24 mouse cellular contexts compared by ENCODE assay signal in the genomic region with DNA sequence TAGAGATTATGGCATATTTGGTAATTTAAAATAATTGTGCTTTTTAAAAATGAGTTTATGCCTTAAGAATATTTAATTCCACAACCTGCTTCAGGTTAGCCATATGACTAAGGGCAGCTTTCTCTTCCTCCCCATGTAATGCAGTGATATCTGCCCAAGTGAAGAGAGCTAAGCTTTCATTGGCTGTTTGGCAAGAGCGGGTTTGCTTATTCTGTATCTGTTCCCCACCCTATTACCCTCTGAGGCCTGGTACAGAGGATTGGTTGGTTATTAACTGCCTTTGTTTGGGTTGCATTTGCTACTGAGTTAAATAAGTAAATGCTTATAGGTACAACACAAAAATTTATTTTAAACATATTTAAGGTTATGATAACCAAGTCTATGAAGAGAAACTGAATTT. TPM values are rescaled to one million over a fixed set of nuclear protein-coding genes. Genes with fewer than 3 reads are reported as not detected.
DNase-seq lines count a peak whose midpoint lies in the region; ATAC-seq lines count a peak whose summit lies in the region.
"Had no signal": no experiment of that assay in that cellular context is flagged by ENCODE, and none has a peak within 500 bp of the region (broad histone marks: within the 10 kb centered on the region; RNA-seq: fewer than 3 reads in every experiment).

No protein-coding gene starts in this region.

- no peaks in the 10 kb centered on the region for H3K9me3 ChIP-seq in liver, embryonic 11.5 days (ENCODE audit: control insufficient read depth, low read length)
- no peaks in the 10 kb centered on the region for H3K9me3 ChIP-seq in liver, embryonic 15.5 days (replicated peaks)
- no peaks in the 10 kb centered on the region for H3K9me3 ChIP-seq in kidney, embryonic 14.5 days (ENCODE audit: control insufficient read depth, low read length)
- H3K9me3 ChIP-seq in forebrain, embryonic 15.5 days = no peaks in the 10 kb centered on the region
- H3K9me3 ChIP-seq: embryonic facial prominence, embryonic 12.5 days; embryonic facial prominence, embryonic 15.5 days; G1E had no signal

- no peaks in the 10 kb centered on the region for H3K27me3 ChIP-seq in liver, embryonic 11.5 days (replicated peaks; ENCODE audit: control insufficient read depth, insufficient read depth, low read length)
- no peaks in the 10 kb centered on the region for H3K27me3 ChIP-seq in liver, embryonic 15.5 days
- no peaks in the 10 kb centered on the region for H3K27me3 ChIP-seq in kidney, embryonic 14.5 days (ENCODE audit: control insufficient read depth, insufficient read depth, low read length)
- no peaks in the 10 kb centered on the region for H3K27me3 ChIP-seq in forebrain, embryonic 15.5 days
- H3K27me3 ChIP-seq: CH12.LX; embryonic facial prominence, embryonic 12.5 days; embryonic facial prominence, embryonic 15.5 days; Patski had no signal

- H3K4me1 ChIP-seq in liver, embryonic 11.5 days (replicated peaks; ENCODE audit: control insufficient read depth, insufficient read depth, low read length) = no peaks in the 10 kb centered on the region
- H3K4me1 ChIP-seq in liver, embryonic 15.5 days (replicated peaks) = no peaks in the 10 kb centered on the region
- H3K4me1 ChIP-seq in kidney, embryonic 14.5 days (ENCODE audit: control insufficient read depth, insufficient read depth, low read length) = no peaks in the 10 kb centered on the region
- H3K4me1 ChIP-seq in forebrain, embryonic 15.5 days = no peaks in the 10 kb centered on the region
- H3K4me1 ChIP-seq: embryonic facial prominence, embryonic 12.5 days; embryonic facial prominence, embryonic 15.5 days had no signal

- WGBS in liver, embryonic 11.5 days = 81% methylated on average over 1 of the region's 1 CpGs
- 58% methylated on average over 1 of the region's 1 CpGs for WGBS in liver, embryonic 15.5 days (ENCODE audit: insufficient replicate concordance)
- WGBS in kidney, embryonic 14.5 days = 93% methylated on average over 1 of the region's 1 CpGs
- WGBS in forebrain, embryonic 15.5 days = 93% methylated on average over 1 of the region's 1 CpGs

- H3K9ac ChIP-seq in liver, embryonic 11.5 days (ENCODE audit: low read depth, low read length) = no peak overlapping the region
- no peak overlapping the region for H3K9ac ChIP-seq in liver, embryonic 15.5 days
- no peak overlapping the region for H3K9ac ChIP-seq in kidney, embryonic 14.5 days (ENCODE audit: low read depth, low read length)
- no peak overlapping the region for H3K9ac ChIP-seq in forebrain, embryonic 15.5 days (replicated peaks)
- H3K9ac ChIP-seq: embryonic facial prominence, embryonic 12.5 days; embryonic facial prominence, embryonic 15.5 days; hindbrain, embryonic 14.5 days had no signal

- H3K36me3 ChIP-seq in liver, embryonic 11.5 days (ENCODE audit: control insufficient read depth, insufficient read depth, low read length) = peaks cover 11% of the 10 kb centered on the region
- H3K36me3 ChIP-seq in liver, embryonic 15.5 days (replicated peaks) = peaks cover 35% of the 10 kb centered on the region
- peaks cover 41% of the 10 kb centered on the region for H3K36me3 ChIP-seq in kidney, embryonic 14.5 days (ENCODE audit: control insufficient read depth, insufficient read depth, low read length)
- H3K36me3 ChIP-seq in forebrain, embryonic 15.5 days = peaks cover 21% of the 10 kb centered on the region

- no peak overlapping the region for H3K27ac ChIP-seq in liver, embryonic 11.5 days (ENCODE audit: low read depth, low read length)
- H3K27ac ChIP-seq in liver, embryonic 15.5 days (replicated peaks) = no peak overlapping the region
- no peak overlapping the region for H3K27ac ChIP-seq in kidney, embryonic 14.5 days (ENCODE audit: low read depth, low read length)
- H3K27ac ChIP-seq in forebrain, embryonic 15.5 days (replicated peaks) = no peak overlapping the region
- H3K27ac ChIP-seq: embryonic facial prominence, embryonic 12.5 days; embryonic facial prominence, embryonic 15.5 days; heart, adult 2 months; hindbrain, embryonic 14.5 days had no signal

- no peak overlapping the region for H3K4me2 ChIP-seq in liver, embryonic 11.5 days
- no peak overlapping the region for H3K4me2 ChIP-seq in liver, embryonic 15.5 days
- no peak overlapping the region for H3K4me2 ChIP-seq in kidney, embryonic 14.5 days (replicated peaks; ENCODE audit: low read depth, low read length)
- H3K4me2 ChIP-seq in forebrain, embryonic 15.5 days (replicated peaks) = no peak overlapping the region
- H3K4me2 ChIP-seq: embryonic facial prominence, embryonic 12.5 days; embryonic facial prominence, embryonic 15.5 days; heart, embryonic 11.5 days; hindbrain, embryonic 14.5 days had no signal

- DNase-seq in liver, embryonic 11.5 days (ENCODE audit: low spot score) = no peak
- DNase-seq in liver = no peak
- DNase-seq in cerebellum, adult 9-10 months = no peak
- DNase-seq: adrenal gland, postnatal 10 days; adrenal gland, postnatal 36 days; B cell, adult 2 months; cerebellum, adult 18-20 months; cerebellum, adult 9-11 months; cerebellum, postnatal 25 days; gastrocnemius, postnatal 25 days; heart, adult 2 months; heart, postnatal 36 days had no signal

- no peak overlapping the region for H3K4me3 ChIP-seq in liver, embryonic 11.5 days (ENCODE audit: low read depth, low read length)
- H3K4me3 ChIP-seq in liver, embryonic 15.5 days (replicated peaks) = no peak overlapping the region
- H3K4me3 ChIP-seq in kidney, embryonic 14.5 days (ENCODE audit: low read length) = no peak overlapping the region
- no peak overlapping the region for H3K4me3 ChIP-seq in forebrain, embryonic 15.5 days
- H3K4me3 ChIP-seq: embryonic facial prominence, embryonic 12.5 days; embryonic facial prominence, embryonic 15.5 days; heart, adult 2 months had no signal

- ATAC-seq in liver, embryonic 11.5 days (replicated peaks; ENCODE audit: low FRiP score) = peak; percentile 49; the same call in 1 of the 2 replicates
- ATAC-seq in liver, embryonic 15.5 days (ENCODE audit: insufficient read depth) = peak; percentile 49; the same call in 1 of the 2 replicates
- peak; percentile 47; the same call in 1 of the 2 replicates for ATAC-seq in megakaryocyte progenitor cell, adult 5-6 weeks (replicated peaks; ENCODE audit: poor library complexity)
- ATAC-seq in kidney, embryonic 14.5 days (ENCODE audit: low FRiP score, low TSS enrichment) = no peak
- no peak for ATAC-seq in forebrain, embryonic 15.5 days (replicated peaks)
- ATAC-seq: forebrain, embryonic 14.5 days; Patski had no signal

RNA-seq across cellular contexts. Expression of gene Zzz3, which starts 51.7 kb away (rescaled TPM):
- polyA plus RNA-seq in liver, embryonic 11.5 days (2014; fragmentation: Nextera tagmentation; extraction: Ambion mirVana) = 45.5 and 45.7 TPM in 2 replicates
- polyA plus RNA-seq in liver, embryonic 15.5 days (2015; fragmentation: Nextera tagmentation; extraction: Ambion mirVana) = 10.8 and 14.3 TPM in 2 replicates
- total RNA-seq in megakaryocyte progenitor cell, adult 5-6 weeks (2015) = 49.2 and 50.3 TPM in 2 replicates
- total RNA-seq in megakaryocyte progenitor cell, adult 5-6 weeks (2017) = 54.6 and 80.5 TPM in 2 replicates
- 37.4 and 70.8 TPM in 2 replicates for polyA plus RNA-seq in kidney, embryonic 14.5 days (2014; fragmentation: Nextera tagmentation; extraction: Ambion mirVana)
- polyA plus RNA-seq in forebrain, embryonic 15.5 days (2015; fragmentation: Nextera tagmentation; extraction: Ambion mirVana) = 33.6 and 35.5 TPM in 2 replicates

Comparison
In these comparisons a context has a peak if more than half of its experiments do, and no peak if none do; other contexts are left out.
1. ATAC-seq: peak in liver, embryonic 11.5 days (single experiment), liver, embryonic 15.5 days (single experiment) and megakaryocyte progenitor cell, adult 5-6 weeks (single experiment); none in kidney, embryonic 14.5 days (single experiment) and forebrain, embryonic 15.5 days (single experiment).